Mouse (Mus musculus) ES-E14 (cell line): ENCODE measurements around the gene Aff1. TPM values are rescaled to one million over a fixed set of nuclear protein-coding genes. Genes with fewer than 3 reads are reported as not detected.

ENCODE experiments used
- DNase-seq: peaks from one replicate; pipeline ENCODE4 v3.0.0-alpha.2; 2013; ENCODE audit warnings: low read depth, low spot score
- H3K27ac ChIP-seq: 2 replicates; pipeline ENCODE4 v1.5.1; 2012; ENCODE audit warnings: low read depth, mild to moderate bottlenecking, low read length, moderate library complexity, mixed read lengths; ENCODE audit not compliant: poor library complexity, insufficient read depth, severe bottlenecking
- H3K36me3 ChIP-seq: 2 replicates; pipeline ENCODE4 v1.6.1; 2012; ENCODE audit warnings: mild to moderate bottlenecking, low read length, moderate library complexity, mixed read lengths; ENCODE audit not compliant: control insufficient read depth, poor library complexity, insufficient read depth, severe bottlenecking
- H3K4me1 ChIP-seq, 2 experiments: fragments of 150-350 bp in 1 of 2; sonication (generic) in 1 of 2; 2 replicates each; pipeline ENCODE4 v1.6.1; 2012; ENCODE audit warnings: low read length in 2 of 2, mild to moderate bottlenecking in 1 of 2, mixed read lengths in 1 of 2; ENCODE audit not compliant: control insufficient read depth in 2 of 2, insufficient read depth in 2 of 2, poor library complexity in 1 of 2
- H3K4me3 ChIP-seq, 2 experiments: fragments of 150-350 bp in 1 of 2; sonication (generic) in 1 of 2; 2 replicates each; pipeline ENCODE4 v1.5.1; 2012; ENCODE audit warnings: low read length in 2 of 2, low read depth in 1 of 2, mild to moderate bottlenecking in 1 of 2, mixed read lengths in 1 of 2; ENCODE audit not compliant: insufficient read depth in 1 of 2, poor library complexity in 1 of 2, severe bottlenecking in 1 of 2
- H3K9ac ChIP-seq: 2 replicates; pipeline ENCODE4 v1.6.1; 2012; ENCODE audit warnings: low read depth, mild to moderate bottlenecking, low read length, mixed read lengths; ENCODE audit not compliant: poor library complexity, insufficient read depth, severe bottlenecking
- H3K9me3 ChIP-seq: fragments of 150-350 bp; sonication (generic); 2 replicates; pipeline ENCODE4 v1.6.1; 2012; ENCODE audit warnings: low read depth, mild to moderate bottlenecking, low read length; ENCODE audit not compliant: control insufficient read depth, insufficient read depth
- CHD2 ChIP-seq: IDR thresholded peaks from 2 replicates; pipeline ENCODE4 v1.6.1; 2014; ENCODE audit warnings: mild to moderate bottlenecking, low read depth, low read length, inconsistent platforms
- HCFC1 ChIP-seq: IDR thresholded peaks from 2 replicates; pipeline ENCODE4 v1.6.1; 2012; ENCODE audit warnings: low read length, inconsistent platforms, borderline replicate concordance; ENCODE audit not compliant: insufficient read depth
- MAFK ChIP-seq: IDR thresholded peaks from 2 replicates; pipeline ENCODE4 v1.6.1; 2014; ENCODE audit warnings: mild to moderate bottlenecking, low read depth, low read length, inconsistent platforms; ENCODE audit not compliant: insufficient read depth
- ZC3H11A ChIP-seq: IDR thresholded peaks from 2 replicates; pipeline ENCODE4 v1.6.1; 2012; ENCODE audit warnings: low read depth, mild to moderate bottlenecking, inconsistent platforms, low read length, borderline replicate concordance
- ZNF384 ChIP-seq: IDR thresholded peaks from 2 replicates; pipeline ENCODE4 v1.6.1; 2012; ENCODE audit warnings: low read depth, low read length, inconsistent platforms
- in situ Hi-C, 2 experiments: fragments of 600-800 bp; cut with MboI; formaldehyde crosslinking; loops; one replicate each; pipeline ENCODE4 v1.15.1; 2025; ENCODE audit warnings: low sequenced_read_pairs in 2 of 2, inconsistent platforms in 1 of 2; ENCODE audit not compliant: unreplicated experiment in 2 of 2
- total RNA-seq: library from RNA; depleted of rRNA; stranded (reverse); fragments of 300-350 nt; gene quantifications from 2 replicates; pipeline ENCODE4 v1.2.3, GENCODE M21; 2012

The Aff1 gene
- total RNA-seq, 1 experiment = 26.0 TPM

GRCm38 (mm10) chr5:103835471-103836147, 143.4 kb downstream of the Aff1 start:
- DNase-seq = no peak
- in situ Hi-C loops = loop anchor here in 1 of 2 experiments (25.0 kb wide), 1 partner anchor 473 kb away; no protein-coding TSS in a partner anchor

GRCm38 (mm10) chr5:103836148-103836784, 144.1 kb downstream of the Aff1 start:
- peaks cover 0 to 10% of the 10 kb centered on the region in 2 experiments; a peak in 2 of 4 replicates for H3K4me1 ChIP-seq
- no peak overlapping the region for H3K4me3 ChIP-seq
- H3K9me3 ChIP-seq = no peaks in the 10 kb centered on the region
- H3K36me3 ChIP-seq = peaks cover 25% of the 10 kb centered on the region
- no peak overlapping the region for H3K27ac ChIP-seq
- H3K9ac ChIP-seq = no peak overlapping the region
- DNase-seq = no peak
- TF ChIP-seq ZNF384 (no peak), CHD2 (no peak), ZC3H11A (no peak), MAFK (no peak), HCFC1 (no peak)
- in situ Hi-C loops = loop anchor here in 1 of 2 experiments (25.0 kb wide), 1 partner anchor 474 kb away; no protein-coding TSS in a partner anchor

More at GRCm38 (mm10) chr5:103835471-103836147, 143.4 kb downstream of the Aff1 start:
- H3K9ac ChIP-seq = no peak overlapping the region
- peaks cover 0 to 10% of the 10 kb centered on the region in 2 experiments; a peak in 2 of 4 replicates for H3K4me1 ChIP-seq
- no peak overlapping the region for H3K4me3 ChIP-seq
- H3K9me3 ChIP-seq = no peaks in the 10 kb centered on the region
- no peak overlapping the region for H3K27ac ChIP-seq
- H3K36me3 ChIP-seq = peaks cover 20% of the 10 kb centered on the region
- TF ChIP-seq ZNF384 (no peak), CHD2 (no peak), HCFC1 (no peak), ZC3H11A (no peak), MAFK (no peak)

- DNase-seq = no peak
- H3K36me3 ChIP-seq = peaks cover 25% of the 10 kb centered on the region
- H3K9me3 ChIP-seq = no peaks in the 10 kb centered on the region
- H3K4me3 ChIP-seq = no peak overlapping the region
- H3K27ac ChIP-seq = no peak overlapping the region
- H3K4me1 ChIP-seq = peaks cover 0 to 12% of the 10 kb centered on the region in 2 experiments; a peak in 2 of 4 replicates
- no peak overlapping the region for H3K9ac ChIP-seq
- in situ Hi-C loops = loop anchor here in 1 of 2 experiments (25.0 kb wide), 1 partner anchor 476 kb away; no protein-coding TSS in a partner anchor
- TF ChIP-seq CHD2 (no peak), HCFC1 (no peak), ZC3H11A (no peak), MAFK (no peak), ZNF384 (no peak)
These were observed 146.5 kb downstream of the Aff1 start for GRCm38 (mm10) chr5:103838550-103839264.

- peaks cover 0 to 12% of the 10 kb centered on the region in 2 experiments; a peak in 2 of 4 replicates for H3K4me1 ChIP-seq
- in situ Hi-C loops = loop anchor here in 1 of 2 experiments (25.0 kb wide), 1 partner anchor 477 kb away; no protein-coding TSS in a partner anchor
- H3K36me3 ChIP-seq = peaks cover 22% of the 10 kb centered on the region
- no peak for DNase-seq
- H3K27ac ChIP-seq = no peak overlapping the region
- no peak overlapping the region for H3K4me3 ChIP-seq
- no peak overlapping the region for H3K9ac ChIP-seq
- TF ChIP-seq HCFC1 (no peak), ZNF384 (no peak), ZC3H11A (no peak), CHD2 (no peak), MAFK (no peak)
- no peaks in the 10 kb centered on the region for H3K9me3 ChIP-seq
These were observed 147.1 kb downstream of the Aff1 start for GRCm38 (mm10) chr5:103839265-103839626.
